Mouse (Mus musculus) left cerebral cortex, postnatal 25 days (tissue): Measurements from ENCODE around the gene Tgfbr2. TPM values are rescaled to one million over a fixed set of nuclear protein-coding genes. Genes with fewer than 3 reads are reported as not detected.
A peak's percentile ranks its signal among the peaks of the same experiment; 100 is the strongest.

Experiments used
- DNase-seq, 2 experiments: peaks; one replicate each; pipeline ENCODE4 v3.0.0; 2022; ENCODE audit warnings: low spot score in 2 of 2, mixed read lengths in 1 of 2
- intact Hi-C: fragments of 180-260 bp; cut with DNase I; formaldehyde crosslinking; loops from one replicate; pipeline ENCODE4 v1.15.1; 2025
- total RNA-seq, 2 experiments: library from RNA; stranded (reverse); gene quantifications; 2 replicates each; pipeline ENCODE4 v1.2.3; 2021

Tgfbr2 gene
- 10 to 100 TPM; 13.1 to 13.8 TPM for total RNA-seq

DNA sequence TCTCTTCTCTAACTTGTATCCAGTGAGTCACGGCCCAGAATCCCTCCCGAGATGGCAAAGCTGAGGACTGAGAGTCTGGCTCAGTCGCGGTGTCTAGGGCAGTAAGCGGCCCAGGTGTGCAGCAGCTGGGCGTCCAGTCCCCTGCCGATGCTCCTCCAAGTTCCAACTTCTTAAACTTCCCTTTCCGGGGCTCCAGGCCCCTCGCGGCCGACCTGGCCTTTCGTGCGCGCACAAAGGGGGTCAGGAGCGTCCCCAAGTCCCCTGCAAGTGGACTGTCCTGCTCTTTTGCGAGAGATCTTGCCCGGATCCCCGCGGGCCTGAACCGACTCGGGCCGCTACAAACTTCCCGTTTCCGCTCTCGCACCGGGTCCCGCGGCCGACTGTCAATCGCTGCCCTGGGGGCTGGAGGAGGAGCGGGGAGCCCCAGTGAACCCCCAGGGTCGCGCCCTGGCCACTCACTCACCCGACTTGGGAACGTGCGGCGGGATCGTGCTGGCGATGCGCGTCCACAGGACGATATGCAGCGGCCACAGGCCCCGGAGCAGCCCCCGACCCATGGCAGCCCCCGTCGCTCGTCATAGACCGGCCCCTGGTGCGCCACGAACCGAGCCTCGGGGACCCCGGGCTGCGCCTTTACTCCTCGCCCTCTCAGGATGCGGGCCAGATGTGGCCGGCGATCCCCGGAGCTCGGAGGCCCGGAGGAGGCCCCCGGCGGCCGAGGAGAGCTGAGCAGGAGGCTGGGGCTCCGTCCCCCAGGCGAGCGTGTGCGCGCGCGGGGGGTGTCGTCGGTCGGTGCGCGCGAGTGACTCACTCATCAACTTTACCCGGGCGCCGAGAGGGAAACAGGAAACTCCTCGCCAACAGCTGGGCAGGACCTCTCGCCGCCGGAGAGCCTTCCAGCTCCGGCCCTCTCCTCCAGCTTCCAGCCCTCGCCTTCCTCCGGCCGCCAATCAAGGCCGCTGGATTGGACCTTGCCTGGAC is at the start of gene Tgfbr2:
Gene Tgfbr2, minus strand, starts transcription at position 880 of the 981 bp plus-strand sequence.
- intact Hi-C loops = no loop called here
- DNase-seq = peak; percentile 42 to 44

DNA sequence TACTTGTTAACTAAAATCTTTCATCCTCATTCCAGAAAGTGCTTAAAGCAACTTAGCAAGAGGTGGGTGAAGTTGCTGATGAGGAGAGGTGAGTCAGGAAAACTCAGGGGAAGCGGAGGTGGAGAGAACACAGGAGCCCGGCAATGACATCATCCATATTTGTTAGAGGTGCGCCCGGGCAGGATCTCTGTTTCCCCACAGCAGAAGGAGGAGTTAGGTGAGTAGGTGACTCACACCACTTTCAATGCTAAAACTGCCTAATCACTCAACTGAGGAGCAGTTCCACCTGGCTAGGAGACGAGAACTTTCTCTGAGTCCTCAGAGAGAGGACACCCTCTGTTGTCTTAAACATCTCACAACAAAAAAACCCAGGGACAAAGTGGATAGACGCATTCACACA is 48.2 kb upstream of the Tgfbr2 start:
- peak in 1 of 2 experiments; percentile 36 for DNase-seq

DNA sequence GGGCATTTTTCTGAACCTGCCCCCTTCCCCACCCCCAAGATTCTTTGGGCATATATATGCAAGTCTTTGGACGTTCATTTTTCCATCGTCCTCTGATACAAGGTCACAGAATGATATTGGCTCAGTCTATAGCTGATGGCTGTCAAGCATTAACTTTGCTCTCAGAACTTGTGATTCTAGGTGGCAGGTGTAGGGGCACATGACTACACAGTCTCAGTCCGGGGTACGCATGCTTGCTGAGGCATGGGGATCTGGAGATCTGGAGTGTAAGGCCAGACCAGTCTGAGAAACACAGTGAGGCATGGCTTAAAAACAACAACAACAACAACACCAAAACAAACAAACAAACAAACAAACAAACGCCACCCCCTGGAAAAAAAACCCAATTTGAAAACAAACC is 47.5 kb upstream of the Tgfbr2 start:
- no peak for DNase-seq
- intact Hi-C loops = no loop called here

More for the DNA sequence above, 48.2 kb upstream of the Tgfbr2 start:
- intact Hi-C loops = no loop called here

DNA sequence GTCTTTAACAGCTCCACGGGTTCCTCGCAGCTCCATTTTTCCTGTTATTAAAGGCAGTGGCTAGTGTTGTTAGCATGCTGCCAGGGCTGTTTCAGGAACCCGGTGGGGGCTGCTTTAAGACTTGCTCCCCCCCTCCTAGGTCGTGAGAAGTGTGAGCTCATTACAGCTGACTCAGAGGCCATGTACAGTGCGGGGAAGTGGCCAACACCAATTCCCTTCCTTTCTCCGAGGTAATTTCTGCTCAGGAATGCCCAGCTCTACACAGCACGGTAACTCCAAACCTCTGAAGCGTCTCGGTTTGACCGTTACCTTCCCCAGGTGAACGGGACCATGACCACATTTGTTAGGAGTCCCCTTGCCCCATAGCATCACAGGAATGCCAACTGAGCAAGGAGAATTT is 46.8 kb upstream of the Tgfbr2 start:
- intact Hi-C loops = no loop called here

DNA sequence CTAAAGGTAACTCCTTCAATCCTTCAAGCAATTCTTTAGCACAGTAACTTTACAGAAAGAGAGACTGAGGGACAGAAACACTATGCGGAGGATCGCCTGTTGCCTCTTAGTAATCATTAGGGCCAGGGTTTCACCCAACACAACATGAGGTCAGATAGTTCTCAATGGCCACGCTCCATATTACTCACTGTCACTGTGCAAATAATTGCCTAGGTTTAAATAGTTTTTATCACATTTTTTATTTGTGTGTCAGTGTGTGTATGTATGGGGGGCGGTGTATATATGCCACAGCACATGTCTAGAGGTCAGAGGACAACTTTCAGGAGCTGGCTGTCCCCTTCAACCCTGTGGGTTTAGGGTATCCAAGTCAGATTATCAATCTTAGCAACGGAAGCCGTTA is 46.4 kb upstream of the Tgfbr2 start:
- intact Hi-C loops = no loop called here
- no peak for DNase-seq

More for the DNA sequence above, 46.8 kb upstream of the Tgfbr2 start:
- no peak for DNase-seq

DNA sequence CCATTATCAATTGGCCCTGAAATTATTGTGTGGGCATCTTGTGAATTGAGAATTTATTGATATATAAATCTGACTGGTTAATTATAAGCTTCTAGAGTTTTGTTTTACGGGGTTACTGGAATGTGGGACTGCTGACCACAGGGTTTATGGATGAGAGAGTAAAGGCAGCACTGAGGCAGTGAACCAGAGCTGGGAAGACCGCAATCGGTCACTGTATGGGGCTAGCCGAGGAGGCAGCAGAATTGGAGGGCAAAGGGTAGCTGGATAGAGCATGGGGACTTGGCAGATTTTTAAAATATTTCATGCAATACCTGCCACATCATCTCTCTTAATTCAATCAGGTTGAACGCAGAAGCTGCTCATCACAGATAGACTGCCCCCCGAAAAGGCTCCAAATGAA is 45.5 kb upstream of the Tgfbr2 start:
- intact Hi-C loops = no loop called here
- no peak for DNase-seq

DNA sequence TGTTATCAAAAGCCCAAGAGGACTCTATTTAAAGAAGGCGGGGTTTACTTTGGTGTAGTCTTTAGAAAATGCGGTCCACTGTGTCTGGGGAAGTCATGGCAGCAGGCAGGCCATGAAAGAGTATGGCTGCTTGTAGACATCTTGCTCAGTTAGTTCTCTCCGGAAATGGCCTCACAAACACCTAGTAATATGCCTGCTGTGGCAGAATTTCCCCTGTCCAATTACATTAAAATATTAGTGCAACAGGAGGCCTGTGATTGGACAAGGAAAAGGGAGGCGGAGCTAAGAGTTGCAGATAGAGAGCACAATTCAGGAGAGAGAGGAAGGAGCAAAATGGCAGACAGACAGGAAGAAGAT is 45.0 kb upstream of the Tgfbr2 start:
- DNase-seq = no peak
- intact Hi-C loops = no loop called here

DNA sequence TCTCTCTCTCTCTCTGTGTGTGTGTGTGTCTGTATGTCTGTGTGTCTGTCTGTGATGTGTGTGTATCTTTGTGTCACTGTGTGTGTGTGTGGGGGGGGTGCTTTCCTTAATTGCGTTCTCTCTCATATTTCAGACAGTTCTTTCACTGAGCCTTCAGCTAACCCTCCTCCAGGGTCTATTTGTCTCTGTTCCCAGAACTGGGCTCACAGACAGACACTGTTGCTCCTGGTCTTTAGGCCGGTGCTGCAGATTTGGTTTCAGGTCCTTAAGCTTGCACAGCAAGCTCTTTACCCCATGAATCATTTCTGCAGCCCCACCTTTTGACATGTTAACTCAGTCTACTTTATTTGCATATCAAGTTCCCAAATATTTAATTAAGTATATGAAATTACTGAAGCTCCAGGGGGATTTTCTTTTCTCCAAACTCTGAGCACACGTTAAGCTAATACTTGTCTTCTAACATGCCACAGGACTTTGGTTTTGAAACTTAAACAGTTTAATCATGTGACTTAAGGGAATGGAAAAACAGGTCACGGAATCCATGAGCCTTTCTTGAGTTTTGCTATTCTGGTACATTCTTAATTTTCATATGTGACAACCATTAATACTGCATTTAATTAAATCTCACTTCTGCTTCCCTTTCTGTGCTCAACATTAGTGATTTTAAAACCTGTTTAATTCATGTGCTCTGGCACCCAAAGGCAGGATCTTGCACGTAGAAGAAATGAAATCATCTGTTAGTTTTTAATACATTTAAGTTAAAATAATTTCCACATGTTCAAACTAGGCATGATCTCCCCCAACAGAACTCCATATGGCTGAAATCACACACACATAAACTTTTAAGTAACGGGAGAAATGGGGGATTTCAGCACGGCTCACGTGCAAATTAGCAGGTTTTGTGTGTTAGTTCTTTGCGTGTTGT is 44.3 kb upstream of the Tgfbr2 start:
- no peak for DNase-seq
- intact Hi-C loops = no loop called here

DNA sequence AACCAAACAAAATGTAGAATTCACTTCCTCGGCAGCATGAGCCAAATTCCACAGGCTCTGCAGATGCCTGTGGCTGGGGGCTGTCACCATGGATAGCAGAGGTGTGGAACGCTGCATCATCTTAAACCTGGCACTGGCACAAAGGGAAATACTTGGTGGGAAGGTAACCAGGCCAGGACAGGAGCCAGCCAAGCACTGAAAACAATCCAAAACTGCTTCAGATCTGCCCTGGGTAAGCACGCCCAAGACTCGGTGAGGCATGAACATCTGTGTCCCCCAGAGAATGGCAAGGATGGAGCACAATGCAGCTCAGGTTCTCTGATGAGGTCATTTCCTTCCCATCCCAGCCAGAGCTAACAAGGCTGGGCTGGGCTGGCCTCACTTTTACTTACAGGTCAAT is 43.6 kb upstream of the Tgfbr2 start:
- DNase-seq = peak in 1 of 2 experiments; percentile 28

DNA sequence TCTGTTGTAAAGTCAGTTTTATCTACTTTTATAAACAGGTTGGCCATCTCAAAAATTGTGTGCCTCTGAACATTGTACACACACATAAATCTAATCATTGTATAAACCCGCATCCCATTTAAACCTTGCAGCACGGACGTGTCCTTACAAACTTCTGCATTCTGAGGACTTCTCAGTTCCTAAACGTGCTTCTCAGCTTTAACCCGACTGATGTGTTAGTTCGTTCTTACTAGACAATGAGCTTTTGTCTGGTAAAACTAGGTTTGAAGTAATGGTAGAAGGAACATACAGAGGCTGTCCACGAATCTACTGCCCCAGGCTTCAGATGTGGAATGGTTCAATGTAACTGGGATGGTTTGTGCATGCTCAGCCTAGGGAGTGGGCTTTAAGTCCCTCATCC is 41.9 kb upstream of the Tgfbr2 start:
- intact Hi-C loops = no loop called here
- DNase-seq = no peak

More for the DNA sequence above, 43.6 kb upstream of the Tgfbr2 start:
- intact Hi-C loops = no loop called here

DNA sequence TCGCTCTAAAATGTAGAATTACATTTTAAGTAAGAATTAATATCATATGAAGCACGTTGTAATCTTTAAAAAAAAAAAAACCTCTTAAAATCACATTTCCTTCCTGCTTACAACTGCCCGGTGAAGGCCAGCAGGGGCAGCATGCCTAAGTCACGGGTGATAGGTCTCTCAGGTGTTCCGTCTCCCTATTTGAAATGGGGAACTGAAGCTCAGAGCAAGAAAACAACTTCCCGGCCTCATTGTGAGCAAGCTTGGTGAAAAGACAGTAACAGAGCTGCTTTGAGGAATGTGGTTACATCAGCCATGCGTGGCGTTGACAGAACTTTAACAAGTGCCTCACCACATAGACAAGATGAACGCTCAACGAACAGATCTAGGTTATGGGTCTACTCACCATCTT is 41.5 kb upstream of the Tgfbr2 start:
- intact Hi-C loops = no loop called here
- no peak for DNase-seq

DNA sequence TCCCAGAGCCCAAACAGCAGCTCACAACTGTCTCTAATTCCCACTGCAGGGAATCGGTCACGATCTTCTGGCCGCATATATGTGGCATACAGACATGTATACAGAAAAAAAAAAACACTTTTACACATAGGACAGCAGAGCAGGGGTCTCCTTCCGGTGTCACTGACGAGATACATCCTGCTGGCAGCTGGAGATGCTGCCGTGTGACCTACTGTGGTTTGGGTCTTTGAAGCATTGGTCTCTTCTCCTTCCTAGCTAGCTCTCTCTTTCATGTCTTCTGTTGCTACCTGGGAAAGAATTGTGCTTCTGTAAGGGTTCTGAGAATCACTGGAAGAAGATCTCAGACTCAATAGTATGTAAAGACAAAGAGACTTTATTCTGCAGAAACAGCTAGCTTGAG is 39.1 kb upstream of the Tgfbr2 start:
- no peak for DNase-seq
- intact Hi-C loops = no loop called here

DNA sequence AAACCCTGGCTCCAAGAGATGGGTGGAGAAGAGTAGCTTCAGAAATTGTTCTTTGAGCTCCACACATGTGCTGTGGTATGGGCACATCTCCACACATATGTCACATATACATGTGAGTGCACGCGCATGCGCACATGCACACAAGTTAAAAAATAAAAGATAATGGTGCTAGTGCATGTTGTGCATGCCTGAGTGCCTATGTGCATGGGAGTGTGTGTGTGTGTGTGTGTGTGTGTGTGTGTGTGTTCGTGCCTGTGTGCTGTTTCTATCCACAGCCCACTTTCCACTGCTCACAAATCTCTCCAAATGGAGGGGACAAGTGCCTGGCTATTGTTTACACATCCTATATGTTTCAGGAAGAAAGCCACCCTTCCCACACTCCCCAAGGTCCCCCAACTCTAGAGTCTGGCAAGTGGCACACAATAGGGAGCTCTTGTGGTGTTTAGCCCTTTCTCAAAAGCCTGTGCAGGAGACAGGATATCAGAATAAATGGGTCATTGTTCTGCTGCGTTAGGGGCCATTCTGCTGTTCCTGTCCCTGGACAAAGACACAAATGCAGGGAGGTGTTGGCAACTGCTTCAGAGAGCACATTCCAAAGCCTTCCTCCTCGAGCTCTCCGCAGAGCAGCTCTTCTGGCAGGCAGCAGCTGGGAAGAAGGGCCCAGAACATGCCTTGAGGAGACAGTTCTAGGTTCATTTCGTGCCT is 37.9 kb upstream of the Tgfbr2 start:
- DNase-seq = no peak
- intact Hi-C loops = no loop called here

DNA sequence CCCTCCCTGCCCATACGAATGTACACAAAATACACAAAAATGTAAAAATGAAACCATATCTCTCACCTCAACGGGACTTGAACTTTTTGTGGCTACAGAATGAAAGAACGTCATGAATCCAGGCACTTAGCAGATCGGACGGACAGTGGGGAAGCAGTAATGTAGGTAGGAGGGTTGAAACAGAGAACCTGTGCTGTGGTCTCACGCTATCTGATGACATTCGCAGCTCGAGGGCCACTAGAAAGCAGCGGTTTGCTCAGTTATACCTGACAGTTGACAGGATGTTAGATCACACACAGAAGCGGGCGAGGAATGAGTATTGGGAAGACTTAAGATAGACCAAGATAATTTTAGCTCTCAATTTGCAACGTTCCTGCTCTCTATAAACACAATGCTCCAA is 36.9 kb upstream of the Tgfbr2 start:
- intact Hi-C loops = no loop called here
- DNase-seq = no peak

DNA sequence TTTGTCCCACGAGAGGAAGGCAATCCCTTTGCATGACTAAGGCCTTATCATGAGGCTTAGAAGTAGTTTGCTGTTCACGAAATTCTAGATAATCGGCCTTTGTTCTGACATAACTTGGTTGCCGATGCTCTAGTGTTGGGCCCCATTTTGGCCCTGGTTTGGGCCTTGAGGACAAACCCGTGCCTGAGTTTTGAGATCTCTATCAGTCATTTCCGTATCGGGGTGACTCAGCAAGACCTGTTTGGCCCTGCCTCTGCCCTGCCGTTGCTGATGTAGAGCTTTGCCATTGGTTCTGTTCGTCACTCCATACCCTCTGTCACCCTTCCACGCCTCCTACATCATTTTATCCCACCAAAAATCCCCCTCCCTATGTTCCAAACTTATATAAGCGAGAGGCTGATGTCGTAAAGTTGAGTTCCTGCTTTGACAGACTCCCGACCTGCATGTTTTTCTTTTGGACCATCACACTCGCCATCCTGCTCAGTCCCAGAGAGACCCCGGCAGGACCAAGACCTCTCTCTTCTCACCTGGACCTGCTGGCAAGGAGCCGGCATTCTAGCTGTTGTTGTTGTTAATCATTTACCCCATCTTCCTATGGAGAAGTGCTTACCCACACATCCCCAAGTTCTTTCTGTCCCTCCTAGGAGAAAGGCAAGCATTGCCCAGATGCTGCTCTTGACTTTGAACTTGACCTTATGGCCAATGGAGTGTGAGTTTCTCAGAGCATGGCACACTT is 33.2 kb upstream of the Tgfbr2 start:
- intact Hi-C loops = no loop called here
- no peak for DNase-seq

DNA sequence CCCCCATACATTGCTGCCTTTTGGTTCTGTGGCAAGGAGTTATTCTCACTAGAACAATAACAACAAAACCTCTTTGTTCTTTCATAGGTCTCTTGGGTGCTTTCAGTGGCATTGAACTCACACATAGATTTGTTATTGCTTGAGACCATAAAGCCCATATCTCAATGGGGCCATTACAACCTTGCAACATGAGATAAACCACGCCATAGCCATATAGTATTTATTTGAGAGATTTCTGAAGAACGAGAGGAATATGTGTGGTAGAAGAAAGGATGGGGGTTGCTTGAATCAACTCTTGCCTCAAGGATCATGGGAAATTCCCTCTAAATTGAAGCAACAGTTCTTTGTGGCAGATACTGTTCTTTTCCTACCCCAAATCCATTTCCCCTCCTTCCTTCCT is 31.7 kb upstream of the Tgfbr2 start:
- intact Hi-C loops = no loop called here
- no peak for DNase-seq

DNA sequence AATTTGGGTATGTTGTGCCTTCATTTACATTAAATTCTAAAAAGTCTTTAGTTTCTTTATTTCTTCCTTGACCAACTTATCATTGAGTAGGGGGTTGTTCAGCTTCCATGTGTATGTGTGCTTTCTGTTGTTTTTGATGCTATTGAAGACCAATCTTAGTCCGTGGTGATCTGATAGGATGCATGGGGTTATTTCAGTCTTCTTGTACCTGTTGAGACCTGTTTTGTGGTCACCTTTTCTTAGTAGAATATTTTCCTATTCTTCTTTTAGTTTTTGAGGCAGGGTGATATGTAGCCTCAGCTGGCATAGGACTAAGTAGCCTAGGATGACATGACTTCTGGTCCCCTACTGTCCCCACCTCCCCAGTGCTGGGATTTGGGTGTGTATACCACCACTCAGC is 28.5 kb upstream of the Tgfbr2 start:
- no peak for DNase-seq
- intact Hi-C loops = no loop called here

DNA sequence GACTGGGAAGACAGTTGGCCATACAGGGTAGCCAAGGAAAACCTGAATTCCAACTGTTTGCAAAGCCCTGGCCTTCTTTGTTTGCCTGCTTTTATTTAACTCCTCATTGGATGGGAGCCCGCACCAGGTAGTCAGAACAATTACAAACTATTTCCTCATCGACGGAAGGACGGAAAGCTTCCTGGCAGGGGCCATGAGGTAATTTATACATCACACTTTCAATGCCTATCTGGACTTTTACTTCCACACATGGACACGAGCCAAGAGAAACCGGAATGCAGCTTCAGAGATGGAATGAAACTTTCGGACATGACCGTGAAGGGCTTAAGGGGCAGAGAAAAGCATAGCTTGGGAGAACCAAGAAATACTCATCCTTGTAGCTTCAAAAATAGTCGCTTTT is 24.0 kb upstream of the Tgfbr2 start:
- no peak for DNase-seq
- intact Hi-C loops = no loop called here

DNA sequence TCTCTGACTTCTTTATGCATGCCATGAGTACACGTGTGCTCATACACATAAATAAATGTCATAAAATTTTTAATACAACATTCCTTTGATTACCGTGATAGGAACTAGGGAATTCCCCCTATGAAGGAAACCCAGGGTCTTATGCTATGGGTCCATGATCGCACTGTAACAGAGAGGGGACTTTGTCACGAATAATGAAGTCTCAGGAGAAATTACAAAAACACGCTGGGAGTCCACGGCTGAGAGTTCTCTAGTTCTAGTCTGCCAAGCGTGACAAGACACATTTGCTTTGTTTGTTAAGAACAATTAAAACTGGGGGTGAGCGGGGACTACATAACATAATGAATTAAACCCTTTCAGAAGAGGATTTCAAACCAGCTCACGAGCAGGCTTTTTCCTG is 23.3 kb upstream of the Tgfbr2 start:
- no peak for DNase-seq
- intact Hi-C loops = no loop called here
